Mouse (Mus musculus) midbrain, embryonic 15.5 days (tissue): ENCODE data around the gene Ttc1. TPM values are rescaled to one million over a fixed set of nuclear protein-coding genes. Genes with fewer than 3 reads are reported as not detected.
A peak's percentile ranks its signal among the peaks of the same experiment; 100 is the strongest.

ENCODE experiments used
- ATAC-seq: fragments of 200-750 bp; cut with Nextera tagmentation; replicated peaks from 2 replicates; pipeline ENCODE4 v1.8.0; 2017; ENCODE audit warnings: moderate TSS enrichment
- H3K27ac ChIP-seq: fragments of 300-500 bp; sonication (generic); 2 replicates; pipeline ENCODE4 v1.5.1; 2015; ENCODE audit warnings: mild to moderate bottlenecking, inconsistent platforms
- H3K27me3 ChIP-seq: fragments of 300-500 bp; sonication (generic); replicated peaks from 2 replicates; pipeline ENCODE4 v1.6.1; 2015; ENCODE audit warnings: inconsistent platforms
- H3K36me3 ChIP-seq: fragments of 300-500 bp; sonication (generic); replicated peaks from 2 replicates; pipeline ENCODE4 v1.6.1; 2015; ENCODE audit warnings: inconsistent platforms
- H3K4me1 ChIP-seq: fragments of 300-500 bp; sonication (generic); 2 replicates; pipeline ENCODE4 v1.6.1; 2015; ENCODE audit warnings: inconsistent platforms
- H3K4me2 ChIP-seq: fragments of 300-500 bp; sonication (generic); 2 replicates; pipeline ENCODE4 v1.6.1; 2015; ENCODE audit warnings: inconsistent platforms, mild to moderate bottlenecking, moderate library complexity
- H3K4me3 ChIP-seq: fragments of 300-500 bp; sonication (generic); 2 replicates; pipeline ENCODE4 v1.5.1; 2015; ENCODE audit warnings: mild to moderate bottlenecking, inconsistent platforms
- H3K9ac ChIP-seq: fragments of 300-500 bp; sonication (generic); 2 replicates; pipeline ENCODE4 v1.6.1; 2015; ENCODE audit warnings: mild to moderate bottlenecking, inconsistent platforms
- H3K9me3 ChIP-seq: fragments of 300-500 bp; sonication (generic); 2 replicates; pipeline ENCODE4 v1.6.1; 2016; ENCODE audit warnings: inconsistent platforms
- WGBS: fragments of 180-500 bp; shearing (Covaris S2); methylation state at CpG from one replicate; pipeline ENCODE4 v1.1.7; 2015; ENCODE audit warnings: mixed read lengths; 5-methylcytosine and 5-hydroxymethylcytosine counted together
- polyA plus RNA-seq: library from polyadenylated mRNA; unstranded; fragments of >200 nt; fragmentation: Nextera tagmentation; extraction: Ambion mirVana; gene quantifications from 2 replicates; pipeline ENCODE4 v1.2.1, GENCODE M21; 2015

Gene Ttc1
- polyA plus RNA-seq, 1 experiment from 2014 or later, result 77.8 TPM

DNA sequence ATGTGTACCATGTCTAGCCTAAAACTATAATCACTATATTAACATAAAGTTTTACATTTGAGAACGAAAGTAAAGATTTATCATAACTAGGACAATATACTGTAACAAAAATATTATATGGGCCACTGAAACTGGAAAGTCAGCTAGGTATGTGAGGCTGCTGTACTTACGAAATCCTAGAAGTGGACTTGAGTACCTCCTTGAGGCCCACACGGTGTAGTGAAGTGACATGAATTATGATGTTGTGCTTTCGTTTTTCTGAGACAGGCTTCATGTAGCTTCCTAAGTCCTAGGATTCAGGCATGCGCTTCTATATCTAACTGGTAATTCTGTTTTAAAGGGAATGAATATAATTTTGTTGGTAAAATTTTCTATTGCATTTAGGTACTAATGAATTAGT, 49.2 kb downstream of the Ttc1 start:
- H3K27ac ChIP-seq, result no peak overlapping the region
- H3K9me3 ChIP-seq, result no peaks in the 10 kb centered on the region
- no peaks in the 10 kb centered on the region for H3K27me3 ChIP-seq
- H3K4me2 ChIP-seq, result no peak overlapping the region
- ATAC-seq, result no peak
- 87% methylated on average over 5 of the region's 5 CpGs for WGBS
- no peaks in the 10 kb centered on the region for H3K4me1 ChIP-seq
- H3K4me3 ChIP-seq, result no peak overlapping the region
- H3K9ac ChIP-seq, result no peak overlapping the region
- 0 out of 2 replicates have a peak, but pooled peaks cover 6% of the 10 kb centered on the region for H3K36me3 ChIP-seq

DNA sequence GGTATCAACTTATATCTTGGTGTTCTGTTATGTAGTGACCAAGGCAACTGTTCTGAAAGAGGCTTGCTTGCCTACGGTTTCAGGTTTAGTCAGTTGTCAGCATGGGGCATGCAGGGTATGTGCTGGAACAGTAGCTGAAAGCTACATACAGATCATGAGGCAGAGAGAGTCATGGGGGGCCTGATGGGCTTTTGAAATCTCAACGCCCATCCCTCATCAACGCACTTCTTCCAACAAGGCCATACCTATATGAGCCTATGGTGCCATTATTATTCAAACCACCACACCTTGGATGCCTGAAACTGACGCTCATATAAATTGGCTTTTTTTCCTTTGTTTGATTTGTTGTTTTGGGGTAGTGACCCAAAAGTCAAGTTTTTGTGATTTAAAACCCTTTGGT, 51.2 kb downstream of the Ttc1 start:
- WGBS, result 86% methylated on average over 4 of the region's 4 CpGs
- no peak for ATAC-seq
- H3K4me3 ChIP-seq, result no peak overlapping the region
- H3K4me1 ChIP-seq, result no peaks in the 10 kb centered on the region
- no peak overlapping the region for H3K27ac ChIP-seq
- H3K36me3 ChIP-seq, result peaks cover 9% of the 10 kb centered on the region; the same call in 1 of the 2 replicates
- no peak overlapping the region for H3K4me2 ChIP-seq
- H3K9me3 ChIP-seq, result no peaks in the 10 kb centered on the region
- H3K27me3 ChIP-seq, result no peaks in the 10 kb centered on the region
- no peak overlapping the region for H3K9ac ChIP-seq

DNA sequence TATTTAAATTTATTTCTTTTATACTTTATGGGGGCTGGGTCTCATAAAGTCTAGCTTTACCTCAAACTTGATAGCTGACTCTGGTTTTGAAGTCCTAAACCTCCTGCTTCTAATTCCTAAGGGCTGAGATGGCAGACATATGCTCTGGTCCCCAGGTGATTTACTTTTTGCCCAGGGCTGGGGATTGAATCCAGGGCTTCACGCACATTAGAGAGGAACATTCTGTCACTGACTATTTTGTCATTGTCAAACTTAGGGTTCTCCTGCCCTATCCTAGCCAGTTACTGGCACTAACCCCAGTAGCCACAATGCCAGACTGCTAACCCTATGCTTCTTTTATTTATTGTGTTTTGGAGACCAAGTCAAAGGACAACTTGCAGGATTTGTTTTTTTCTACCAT, 59.0 kb downstream of the Ttc1 start:
- H3K27ac ChIP-seq, result no peak overlapping the region
- H3K9me3 ChIP-seq, result no peaks in the 10 kb centered on the region
- no peak overlapping the region for H3K4me3 ChIP-seq
- no peak overlapping the region for H3K4me2 ChIP-seq
- peaks cover 3% of the 10 kb centered on the region; the same call in 1 of the 2 replicates for H3K36me3 ChIP-seq
- H3K9ac ChIP-seq, result no peak overlapping the region
- no peak for ATAC-seq
- H3K27me3 ChIP-seq, result no peaks in the 10 kb centered on the region
- 69% methylated on average over 1 of the region's 1 CpGs for WGBS
- H3K4me1 ChIP-seq, result peaks cover 25% of the 10 kb centered on the region

DNA sequence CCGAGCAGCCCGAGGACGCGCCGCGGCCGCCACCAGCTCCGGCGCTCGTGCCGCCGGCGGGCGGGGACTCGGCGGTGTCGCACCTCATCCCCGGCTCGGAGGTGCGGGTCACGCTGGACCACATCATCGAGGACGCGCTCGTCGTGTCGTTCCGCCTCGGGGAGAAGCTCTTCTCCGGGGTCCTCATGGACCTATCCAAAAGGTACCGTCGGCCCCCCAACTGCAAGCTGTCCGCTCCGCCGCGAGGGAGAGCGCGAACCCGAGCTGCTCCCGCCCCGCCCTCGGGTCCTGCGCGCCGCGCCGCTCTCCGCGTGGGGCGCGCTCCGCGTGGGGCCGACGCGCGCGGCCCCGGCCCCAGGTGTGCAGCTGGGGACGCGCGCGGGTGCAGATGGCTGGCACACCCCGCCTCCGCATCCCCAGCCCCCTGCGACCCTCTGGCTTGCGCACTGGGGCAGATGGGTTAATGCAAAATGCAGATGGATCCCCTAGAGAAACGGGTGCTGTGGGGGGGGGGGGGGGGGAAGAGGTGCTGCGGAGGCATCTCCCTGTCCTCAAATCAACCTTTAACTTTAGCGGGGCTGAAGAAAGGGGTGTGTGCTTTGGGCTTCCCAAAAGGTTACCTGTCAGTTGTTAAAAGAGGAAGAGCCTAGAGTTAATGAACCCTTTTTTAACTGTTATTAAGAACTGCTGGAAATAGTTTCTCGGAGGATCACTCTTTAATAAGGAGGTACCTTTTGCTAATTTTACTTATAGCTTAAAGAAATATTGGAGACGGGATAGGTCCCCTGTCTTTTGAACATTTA, 65.2 kb downstream of the Ttc1 start:
- H3K9me3 ChIP-seq, result no peaks in the 10 kb centered on the region
- no peaks in the 10 kb centered on the region for H3K36me3 ChIP-seq
- H3K27me3 ChIP-seq, result no peaks in the 10 kb centered on the region
- H3K4me3 ChIP-seq, result peak overlapping the region; percentile 95
- peaks cover 43% of the 10 kb centered on the region for H3K4me1 ChIP-seq
- WGBS, result 1% methylated on average over 71 of the region's 72 CpGs
- H3K27ac ChIP-seq, result peak overlapping the region; percentile 97
- H3K9ac ChIP-seq, result peak overlapping the region; percentile 76
- ATAC-seq, result peak; percentile 50
- H3K4me2 ChIP-seq, result peak overlapping the region; percentile 68

DNA sequence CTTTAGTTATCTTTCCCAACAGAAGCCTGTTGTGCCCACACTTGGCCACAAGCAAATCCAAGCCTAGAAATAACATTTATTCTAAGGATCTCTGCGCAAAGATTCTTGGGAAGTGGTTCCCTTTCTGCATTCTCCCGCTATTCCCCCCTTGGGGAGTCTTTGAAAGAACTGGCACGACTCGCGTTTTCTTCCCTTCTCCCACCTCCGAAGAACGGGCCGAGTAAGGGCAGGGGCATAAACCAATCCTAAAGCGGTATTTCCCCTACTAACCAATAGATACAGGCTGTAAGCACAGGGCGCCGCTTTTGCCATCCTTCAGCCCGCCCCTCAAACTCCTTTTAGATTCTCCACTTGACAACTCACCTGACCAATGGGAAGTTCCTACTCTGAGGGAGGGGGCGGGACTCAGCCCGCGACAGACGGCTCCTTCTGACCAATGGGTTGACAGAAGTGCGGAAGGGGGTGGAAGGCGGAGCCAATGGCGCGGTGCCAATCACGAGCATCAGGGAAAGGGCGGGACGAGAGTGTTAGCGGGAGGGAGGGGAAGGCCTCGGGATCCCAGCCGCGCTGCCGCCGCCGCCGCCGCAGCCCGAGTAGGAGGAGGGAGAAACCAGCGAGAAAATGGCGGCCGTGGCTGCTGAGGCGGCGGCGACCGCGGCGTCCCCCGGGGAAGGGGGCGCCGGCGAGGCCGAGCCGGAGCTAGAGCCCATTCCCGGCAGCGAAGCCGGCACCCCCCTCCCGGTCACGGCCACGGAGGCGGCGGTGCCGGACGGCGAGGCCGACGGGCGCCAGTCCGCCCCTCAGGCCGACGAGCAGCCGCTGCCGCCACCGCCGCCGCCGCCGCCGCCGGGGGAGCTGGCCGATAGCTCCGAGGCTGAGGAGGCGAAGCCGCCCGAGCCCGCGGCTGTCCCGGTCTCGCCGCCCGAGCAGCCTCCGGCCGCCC, 66.1 kb downstream of the Ttc1 start, which contains the start of gene Pwwp2a:
Gene Pwwp2a (plus strand): TSS at position 527 of the 943 bp plus-strand sequence.
- peak; percentile 99 for ATAC-seq
- peaks cover 40% of the 10 kb centered on the region for H3K4me1 ChIP-seq
- H3K9ac ChIP-seq, result peak within 1 kb of the TSS; percentile 76
- peak within 1 kb of the TSS; percentile 68 for H3K4me2 ChIP-seq
- no peaks in the 10 kb centered on the region for H3K27me3 ChIP-seq
- H3K27ac ChIP-seq, result peak within 1 kb of the TSS; percentile 97
- H3K36me3 ChIP-seq, result no peaks in the 10 kb centered on the region
- H3K4me3 ChIP-seq, result peak within 1 kb of the TSS; percentile 95
- no peaks in the 10 kb centered on the region for H3K9me3 ChIP-seq
- WGBS, result under 1% methylated on average over 54 of the region's 87 CpGs

Other genes starting within 250 kb of the Ttc1 start
- 13.7 and 15.3 TPM in 2 replicates for gene Ccnjl, start 219.2 kb downstream of the Ttc1 start, polyA plus RNA-seq
- gene 4933415A04Rik, start 161.0 kb downstream of the Ttc1 start, polyA plus RNA-seq, result 4.1 and 4.2 TPM in 2 replicates
- gene Fabp6, start 146.5 kb downstream of the Ttc1 start, polyA plus RNA-seq, result not detected in 2 replicates
- 29.0 and 33.1 TPM in 2 replicates for gene Pwwp2a, start 66.0 kb downstream of the Ttc1 start, polyA plus RNA-seq
- 8.8 and 9.5 TPM in 2 replicates for gene Adra1b, start 153.2 kb upstream of the Ttc1 start, polyA plus RNA-seq